Mouse (Mus musculus) ES-Bruce4 (cell line): ENCODE data around the gene Dmbx1.

Source experiments
- CTCF ChIP-seq: IDR thresholded peaks from one replicate; pipeline ENCODE4 v1.8.1; 2011; ENCODE audit warnings: low read depth, low read length
- POLR2A ChIP-seq: IDR thresholded peaks from one replicate; pipeline ENCODE4 v1.8.1; 2011; ENCODE audit warnings: low read length; ENCODE audit not compliant: insufficient read depth

DNA sequence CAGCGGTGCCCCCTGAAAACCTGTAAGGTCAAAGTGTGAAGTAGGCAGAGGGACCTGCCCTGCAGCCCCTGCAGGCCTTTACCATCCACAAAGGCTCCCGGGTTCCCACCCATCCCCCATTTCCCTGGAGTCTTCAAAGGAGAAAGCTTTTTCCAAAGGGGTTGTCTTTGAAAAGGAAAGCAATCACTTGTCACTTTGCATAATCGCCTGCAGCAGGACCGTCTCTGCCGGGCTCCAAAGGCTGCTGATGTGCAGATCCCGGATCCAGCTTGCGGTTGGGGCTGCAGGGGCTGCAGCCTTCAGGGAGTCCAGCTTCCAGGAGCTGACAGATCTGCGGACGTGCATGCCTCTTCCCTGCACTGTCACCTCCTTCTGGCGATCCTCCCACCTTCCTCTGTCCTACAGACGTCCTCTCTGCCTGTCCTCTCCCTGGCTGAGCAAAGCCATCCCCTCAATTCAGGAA is 61.5 kb downstream of the Dmbx1 start:
- no peak for TF ChIP-seq POLR2A
- no peak for TF ChIP-seq CTCF
